Mouse (Mus musculus): ENCODE data around the gene Fbxw10. TPM values are rescaled to one million over a fixed set of nuclear protein-coding genes. Genes with fewer than 3 reads are reported as not detected.

The Fbxw10 gene
- polyA plus RNA-seq, 1 experiment from 2014 or later: 0.50 TPM

- Histone ChIP-seq H3K9me3 (replicated peaks; ENCODE audit: control insufficient read depth, low read length, poor library complexity, severe bottlenecking) (no peaks in the 10 kb centered on the region), H3K4me3 (ENCODE audit: low read depth, low read length) (no peak overlapping the region), H3K27ac (ENCODE audit: low read length) (no peak overlapping the region), H3K9ac (ENCODE audit: low read depth, low read length) (no peak overlapping the region), H3K4me2 (ENCODE audit: low read length) (no peak overlapping the region), H3K4me1 (ENCODE audit: control insufficient read depth, insufficient read depth, low read length) (peaks cover 7% of the 10 kb centered on the region), H3K27me3 (ENCODE audit: control insufficient read depth, insufficient read depth, low read depth, low read length) (no peaks in the 10 kb centered on the region), H3K36me3 (ENCODE audit: control insufficient read depth, insufficient read depth, low read length) (no peaks in the 10 kb centered on the region)
- no peak for ATAC-seq
- whole genome bisulfite sequencing: 74% methylated on average over 6 of the region's 6 CpGs
These were observed 30.3 kb upstream of the Fbxw10 start for GRCm38 (mm10) chr11:62816591-62816990.

- no peak for ATAC-seq
- 93% methylated on average over 8 of the region's 8 CpGs for WGBS
- Histone ChIP-seq H3K9me3 (replicated peaks; ENCODE audit: control insufficient read depth, low read length, poor library complexity, severe bottlenecking) (no peaks in the 10 kb centered on the region), H3K4me3 (ENCODE audit: low read depth, low read length) (no peak overlapping the region), H3K4me1 (ENCODE audit: control insufficient read depth, insufficient read depth, low read length) (peaks cover 7% of the 10 kb centered on the region), H3K4me2 (ENCODE audit: low read length) (no peak overlapping the region), H3K27ac (ENCODE audit: low read length) (no peak overlapping the region), H3K9ac (ENCODE audit: low read depth, low read length) (no peak overlapping the region), H3K36me3 (ENCODE audit: control insufficient read depth, insufficient read depth, low read length) (no peaks in the 10 kb centered on the region), H3K27me3 (ENCODE audit: control insufficient read depth, insufficient read depth, low read depth, low read length) (no peaks in the 10 kb centered on the region)
These were observed 27.7 kb upstream of the Fbxw10 start for GRCm38 (mm10) chr11:62819059-62819686.

GRCm38 (mm10) chr11:62820059-62820541 is 26.8 kb upstream of the Fbxw10 start, which contains the start of gene Trim16:
Gene Trim16 (plus strand): TSS chr11:62820231.
- 0 out of 2 replicates have a peak within 1 kb of the TSS, but pooled peaks have one; percentile 28 for H3K27ac ChIP-seq (ENCODE audit: low read length)
- H3K4me2 ChIP-seq (ENCODE audit: low read length): peak within 1 kb of the TSS; percentile 70
- no peaks in the 10 kb centered on the region for H3K27me3 ChIP-seq (ENCODE audit: control insufficient read depth, insufficient read depth, low read depth, low read length)
- WGBS: 7% methylated on average over 15 of the region's 15 CpGs
- H3K36me3 ChIP-seq (ENCODE audit: control insufficient read depth, insufficient read depth, low read length): no peaks in the 10 kb centered on the region
- peak within 1 kb of the TSS; percentile 45 for H3K4me3 ChIP-seq (ENCODE audit: low read depth, low read length)
- H3K4me1 ChIP-seq (ENCODE audit: control insufficient read depth, insufficient read depth, low read length): peaks cover 7% of the 10 kb centered on the region
- H3K9me3 ChIP-seq (replicated peaks; ENCODE audit: control insufficient read depth, low read length, poor library complexity, severe bottlenecking): no peaks in the 10 kb centered on the region
- H3K9ac ChIP-seq (ENCODE audit: low read depth, low read length): peak within 1 kb of the TSS; percentile 61
- peak; percentile 76 for ATAC-seq

- peak overlapping the region; percentile 45 for H3K4me3 ChIP-seq (ENCODE audit: low read depth, low read length)
- H3K4me2 ChIP-seq (ENCODE audit: low read length): peak overlapping the region; percentile 70
- H3K9me3 ChIP-seq (replicated peaks; ENCODE audit: control insufficient read depth, low read length, poor library complexity, severe bottlenecking): no peaks in the 10 kb centered on the region
- WGBS: 19% methylated on average over 16 of the region's 16 CpGs
- 0 out of 2 replicates have a peak overlapping the region, but pooled peaks have one; percentile 28 for H3K27ac ChIP-seq (ENCODE audit: low read length)
- H3K36me3 ChIP-seq (ENCODE audit: control insufficient read depth, insufficient read depth, low read length): no peaks in the 10 kb centered on the region
- H3K9ac ChIP-seq (ENCODE audit: low read depth, low read length): peak overlapping the region; percentile 61
- peaks cover 7% of the 10 kb centered on the region for H3K4me1 ChIP-seq (ENCODE audit: control insufficient read depth, insufficient read depth, low read length)
- ATAC-seq: 0 out of 2 replicates have a peak, but pooled peaks have one; percentile 36
- H3K27me3 ChIP-seq (ENCODE audit: control insufficient read depth, insufficient read depth, low read depth, low read length): no peaks in the 10 kb centered on the region
These were observed 26.0 kb upstream of the Fbxw10 start for GRCm38 (mm10) chr11:62820661-62821437.

- H3K27me3 ChIP-seq (ENCODE audit: control insufficient read depth, insufficient read depth, low read depth, low read length): no peaks in the 10 kb centered on the region
- peaks cover 7% of the 10 kb centered on the region for H3K4me1 ChIP-seq (ENCODE audit: control insufficient read depth, insufficient read depth, low read length)
- no peak overlapping the region for H3K4me3 ChIP-seq (ENCODE audit: low read depth, low read length)
- no peaks in the 10 kb centered on the region for H3K9me3 ChIP-seq (replicated peaks; ENCODE audit: control insufficient read depth, low read length, poor library complexity, severe bottlenecking)
- H3K27ac ChIP-seq (ENCODE audit: low read length): no peak overlapping the region
- peak overlapping the region; percentile 38 for H3K4me2 ChIP-seq (ENCODE audit: low read length)
- no peak for ATAC-seq
- 78% methylated on average over 5 of the region's 5 CpGs for WGBS
- no peaks in the 10 kb centered on the region for H3K36me3 ChIP-seq (ENCODE audit: control insufficient read depth, insufficient read depth, low read length)
- no peak overlapping the region for H3K9ac ChIP-seq (ENCODE audit: low read depth, low read length)
These were observed 25.0 kb upstream of the Fbxw10 start for GRCm38 (mm10) chr11:62821893-62822292.

GRCm38 (mm10) chr11:62824211-62824610 is 22.7 kb upstream of the Fbxw10 start:
- Histone ChIP-seq H3K4me2 (ENCODE audit: low read length) (no peak overlapping the region), H3K9ac (ENCODE audit: low read depth, low read length) (no peak overlapping the region), H3K4me3 (ENCODE audit: low read depth, low read length) (no peak overlapping the region), H3K27ac (ENCODE audit: low read length) (no peak overlapping the region), H3K27me3 (ENCODE audit: control insufficient read depth, insufficient read depth, low read depth, low read length) (no peaks in the 10 kb centered on the region), H3K36me3 (ENCODE audit: control insufficient read depth, insufficient read depth, low read length) (no peaks in the 10 kb centered on the region), H3K4me1 (ENCODE audit: control insufficient read depth, insufficient read depth, low read length) (peaks cover 7% of the 10 kb centered on the region), H3K9me3 (replicated peaks; ENCODE audit: control insufficient read depth, low read length, poor library complexity, severe bottlenecking) (no peaks in the 10 kb centered on the region)
- 85% methylated on average over 7 of the region's 7 CpGs for WGBS
- no peak for ATAC-seq

- Histone ChIP-seq H3K36me3 (ENCODE audit: control insufficient read depth, insufficient read depth, low read length) (no peaks in the 10 kb centered on the region), H3K9me3 (replicated peaks; ENCODE audit: control insufficient read depth, low read length, poor library complexity, severe bottlenecking) (no peaks in the 10 kb centered on the region), H3K4me3 (ENCODE audit: low read depth, low read length) (no peak overlapping the region), H3K4me1 (ENCODE audit: control insufficient read depth, insufficient read depth, low read length) (peaks cover 2% of the 10 kb centered on the region), H3K27ac (ENCODE audit: low read length) (no peak overlapping the region), H3K4me2 (ENCODE audit: low read length) (no peak overlapping the region), H3K27me3 (ENCODE audit: control insufficient read depth, insufficient read depth, low read depth, low read length) (no peaks in the 10 kb centered on the region), H3K9ac (ENCODE audit: low read depth, low read length) (no peak overlapping the region)
- WGBS: 87% methylated on average over 9 of the region's 9 CpGs
- no peak for ATAC-seq
These were observed 21.4 kb upstream of the Fbxw10 start for GRCm38 (mm10) chr11:62825222-62826105.

- H3K4me3 ChIP-seq (ENCODE audit: low read depth, low read length): no peak overlapping the region
- H3K4me1 ChIP-seq (ENCODE audit: control insufficient read depth, insufficient read depth, low read length): no peaks in the 10 kb centered on the region
- no peak overlapping the region for H3K27ac ChIP-seq (ENCODE audit: low read length)
- no peaks in the 10 kb centered on the region for H3K27me3 ChIP-seq (ENCODE audit: control insufficient read depth, insufficient read depth, low read depth, low read length)
- no peak for ATAC-seq
- no peak overlapping the region for H3K9ac ChIP-seq (ENCODE audit: low read depth, low read length)
- 82% methylated on average over 6 of the region's 6 CpGs for WGBS
- no peaks in the 10 kb centered on the region for H3K9me3 ChIP-seq (replicated peaks; ENCODE audit: control insufficient read depth, low read length, poor library complexity, severe bottlenecking)
- H3K36me3 ChIP-seq (ENCODE audit: control insufficient read depth, insufficient read depth, low read length): no peaks in the 10 kb centered on the region
- H3K4me2 ChIP-seq (ENCODE audit: low read length): no peak overlapping the region
These were observed 20.6 kb upstream of the Fbxw10 start for GRCm38 (mm10) chr11:62826106-62826733.

Data from midbrain, embryonic 16.5 days (tissue).